Mouse (Mus musculus) adrenal gland, adult 8-10 months (tissue): ENCODE measurements at regions not wholly inside any gene's neighbourhood (a gene's known extent, or its start where the extent isn't known, plus 50 kb on each side); places are given as distances from the start of the nearest gene placed in this dataset.
A peak's percentile ranks its signal among the peaks of the same experiment; 100 is the strongest.

Experiments
- DNase-seq: peaks from one replicate; pipeline ENCODE4 v3.0.0; 2022

GRCm38 (mm10) chr13:3752334-3752733 lies 51.8 kb downstream of the Calml3 start:
- DNase-seq = no peak

GRCm38 (mm10) chr13:3751222-3751621 lies 52.9 kb downstream of the Calml3 start:
- no peak for DNase-seq

GRCm38 (mm10) chr13:3750756-3751155 lies 53.4 kb downstream of the Calml3 start:
- no peak for DNase-seq

GRCm38 (mm10) chr13:3749646-3750045 lies 54.5 kb downstream of the Calml3 start:
- DNase-seq = no peak

- no peak for DNase-seq
These were observed 55.3 kb downstream of the Calml3 start for GRCm38 (mm10) chr13:3748859-3749258.

- DNase-seq = no peak
These were observed 57.6 kb downstream of the Calml3 start for GRCm38 (mm10) chr13:3746524-3746923.

GRCm38 (mm10) chr13:3744870-3745269 lies 59.2 kb downstream of the Calml3 start:
- no peak for DNase-seq

- DNase-seq = peak; percentile 56
These were observed 60.2 kb downstream of the Calml3 start for GRCm38 (mm10) chr13:3743692-3744457.

GRCm38 (mm10) chr13:3742763-3743401 lies 61.2 kb downstream of the Calml3 start:
- DNase-seq = no peak

GRCm38 (mm10) chr13:3742094-3742730 lies 61.9 kb downstream of the Calml3 start:
- DNase-seq = no peak

GRCm38 (mm10) chr13:3730699-3731021 lies 73.5 kb downstream of the Calml3 start:
- DNase-seq = no peak

- DNase-seq = no peak
These were observed 74.0 kb downstream of the Calml3 start for GRCm38 (mm10) chr13:3729926-3730698.

GRCm38 (mm10) chr13:3728888-3729287 lies 75.2 kb downstream of the Calml3 start:
- no peak for DNase-seq

GRCm38 (mm10) chr13:3726331-3726781 lies 77.8 kb downstream of the Calml3 start:
- no peak for DNase-seq

GRCm38 (mm10) chr13:3725803-3726202 lies 78.3 kb downstream of the Calml3 start:
- DNase-seq = no peak

- DNase-seq = no peak
These were observed 79.8 kb downstream of the Calml3 start for GRCm38 (mm10) chr13:3724313-3724712.

GRCm38 (mm10) chr13:3723458-3724143 lies 80.5 kb downstream of the Calml3 start:
- no peak for DNase-seq

GRCm38 (mm10) chr13:3715019-3715418 lies 81.2 kb downstream of the Asb13 start:
- no peak for DNase-seq

GRCm38 (mm10) chr13:3712497-3713160 lies 78.8 kb downstream of the Asb13 start:
- no peak for DNase-seq

- DNase-seq = no peak
These were observed 78.3 kb downstream of the Asb13 start for GRCm38 (mm10) chr13:3712088-3712487.

- no peak for DNase-seq
These were observed 76.3 kb downstream of the Asb13 start for GRCm38 (mm10) chr13:3709982-3710618.
